Mouse (Mus musculus) limb, embryonic 13.5 days (tissue): ENCODE measurements around the gene Ctsll3. TPM values are rescaled to one million over a fixed set of nuclear protein-coding genes. Genes with fewer than 3 reads are reported as not detected.

Experiments
- ATAC-seq: fragments of 200-750 bp; cut with Nextera tagmentation; 2 replicates; pipeline ENCODE4 v1.8.0; 2017; ENCODE audit warnings: low read depth, moderate number of reproducible peaks, moderate TSS enrichment; ENCODE audit not compliant: low FRiP score
- H3K27ac ChIP-seq: fragments of 300-500 bp; sonication (generic); 2 replicates; pipeline ENCODE4 v1.5.1; 2015; ENCODE audit warnings: inconsistent platforms, mild to moderate bottlenecking, moderate library complexity
- H3K27me3 ChIP-seq: fragments of 300-500 bp; sonication (generic); 2 replicates; pipeline ENCODE4 v1.6.1; 2015; ENCODE audit warnings: mild to moderate bottlenecking, inconsistent platforms
- H3K36me3 ChIP-seq: fragments of 300-500 bp; sonication (generic); 2 replicates; pipeline ENCODE4 v1.6.1; 2015; ENCODE audit warnings: inconsistent platforms, mild to moderate bottlenecking, moderate library complexity
- H3K4me1 ChIP-seq: fragments of 300-500 bp; sonication (generic); 2 replicates; pipeline ENCODE4 v1.6.1; 2015; ENCODE audit warnings: inconsistent platforms
- H3K4me2 ChIP-seq: fragments of 300-500 bp; sonication (generic); replicated peaks from 2 replicates; pipeline ENCODE4 v1.6.1; 2015; ENCODE audit warnings: inconsistent platforms, mild to moderate bottlenecking, moderate library complexity
- H3K4me3 ChIP-seq: fragments of 300-500 bp; sonication (generic); 2 replicates; pipeline ENCODE4 v1.5.1; 2015; ENCODE audit warnings: moderate library complexity, mild to moderate bottlenecking, inconsistent platforms
- H3K9ac ChIP-seq: fragments of 300-500 bp; sonication (generic); 2 replicates; pipeline ENCODE4 v1.6.1; 2015; ENCODE audit warnings: mild to moderate bottlenecking, inconsistent platforms
- H3K9me3 ChIP-seq: fragments of 300-500 bp; sonication (generic); 2 replicates; pipeline ENCODE4 v1.6.1; 2016; ENCODE audit warnings: inconsistent platforms
- WGBS: fragments of 180-500 bp; shearing (Covaris S2); methylation state at CpG from one replicate; pipeline ENCODE4 v1.1.7; 2015; 5-methylcytosine and 5-hydroxymethylcytosine counted together
- polyA plus RNA-seq: library from polyadenylated mRNA; unstranded; fragments of >200 nt; fragmentation: Nextera tagmentation; extraction: Ambion mirVana; gene quantifications from 2 replicates; pipeline ENCODE4 v1.2.1, GENCODE M21; 2015

Ctsll3 gene
- not detected in 2 replicates for polyA plus RNA-seq

DNA sequence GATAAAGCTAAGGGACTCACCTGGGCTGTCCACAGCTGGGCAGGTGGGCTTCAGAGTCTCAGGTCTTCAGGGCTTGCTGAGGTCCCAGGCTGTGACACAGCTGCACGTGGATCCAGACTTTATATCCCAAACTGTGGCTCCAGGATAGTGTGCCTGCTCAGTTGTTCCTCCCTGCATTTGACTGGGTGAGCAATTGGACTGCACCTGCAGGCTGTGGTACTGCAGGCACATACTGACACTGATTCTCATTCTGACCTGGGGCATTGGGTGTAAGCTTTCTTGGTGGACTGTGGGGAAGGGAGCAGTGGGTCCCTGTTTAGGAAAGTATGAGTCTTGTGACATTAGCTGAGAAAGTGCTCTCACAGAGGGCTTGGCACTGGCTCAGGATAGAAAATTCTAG is at the start of gene Ctsll3:
Gene Ctsll3 (minus strand): TSS at position 101 of the 400 bp plus-strand sequence.
- Histone ChIP-seq H3K27ac (no peak within 1 kb of the TSS), H3K27me3 (no peaks in the 10 kb centered on the region), H3K4me3 (no peak within 1 kb of the TSS), H3K36me3 (no peaks in the 10 kb centered on the region), H3K4me1 (no peaks in the 10 kb centered on the region), H3K4me2 (no peak within 1 kb of the TSS), H3K9ac (no peak within 1 kb of the TSS), H3K9me3 (no peaks in the 10 kb centered on the region)
- WGBS, result 64% methylated on average over 1 of the region's 1 CpGs
- no peak for ATAC-seq

DNA sequence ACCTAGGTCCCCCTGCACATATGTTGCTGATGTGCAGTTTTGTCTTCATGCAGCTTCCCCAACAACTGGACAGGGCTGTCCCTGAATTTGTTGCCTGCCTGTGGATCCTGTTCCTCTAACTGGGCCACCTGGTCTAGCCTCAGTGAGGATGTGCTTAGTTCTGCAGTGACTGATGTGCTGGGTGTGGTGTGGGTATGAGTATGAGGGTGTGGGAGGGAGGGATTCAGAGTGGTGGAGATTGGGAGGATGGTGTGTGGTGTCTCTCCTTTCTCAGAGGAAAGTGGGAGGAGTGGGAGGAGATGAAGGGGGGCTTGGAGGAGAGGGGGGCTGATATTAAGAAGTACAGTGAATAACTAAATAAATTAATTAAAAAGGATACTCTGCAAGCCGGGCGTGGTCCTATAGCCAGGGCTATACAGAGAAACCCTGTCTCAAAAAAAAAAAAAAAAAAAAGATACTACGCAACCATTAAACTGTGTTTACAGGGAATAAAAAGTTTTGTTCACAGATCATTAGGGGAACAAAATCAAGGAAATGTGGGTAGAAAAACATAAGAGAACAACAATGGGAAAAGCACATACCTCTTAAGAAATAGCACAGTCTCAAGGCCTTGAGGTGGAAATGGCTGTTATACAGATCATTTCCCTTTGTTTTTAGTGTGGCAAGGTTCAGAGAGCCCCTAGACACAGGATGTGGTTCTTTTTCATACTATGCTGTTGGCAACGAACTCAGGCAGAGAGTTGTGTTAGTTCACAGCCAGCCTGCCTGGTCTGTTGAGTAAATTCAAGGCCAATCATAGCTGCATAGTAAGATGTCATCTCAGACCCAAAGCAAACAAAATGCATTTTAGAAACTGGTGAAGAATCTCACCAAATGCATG is 45.8 kb upstream of the Ctsll3 start:
- no peak overlapping the region for H3K4me3 ChIP-seq
- ATAC-seq, result no peak
- H3K27me3 ChIP-seq, result no peaks in the 10 kb centered on the region
- no peak overlapping the region for H3K9ac ChIP-seq
- no peaks in the 10 kb centered on the region for H3K9me3 ChIP-seq
- no peaks in the 10 kb centered on the region for H3K4me1 ChIP-seq
- H3K4me2 ChIP-seq, result no peak overlapping the region
- no peaks in the 10 kb centered on the region for H3K36me3 ChIP-seq
- H3K27ac ChIP-seq, result no peak overlapping the region
- WGBS, result 88% methylated on average over 4 of the region's 4 CpGs

DNA sequence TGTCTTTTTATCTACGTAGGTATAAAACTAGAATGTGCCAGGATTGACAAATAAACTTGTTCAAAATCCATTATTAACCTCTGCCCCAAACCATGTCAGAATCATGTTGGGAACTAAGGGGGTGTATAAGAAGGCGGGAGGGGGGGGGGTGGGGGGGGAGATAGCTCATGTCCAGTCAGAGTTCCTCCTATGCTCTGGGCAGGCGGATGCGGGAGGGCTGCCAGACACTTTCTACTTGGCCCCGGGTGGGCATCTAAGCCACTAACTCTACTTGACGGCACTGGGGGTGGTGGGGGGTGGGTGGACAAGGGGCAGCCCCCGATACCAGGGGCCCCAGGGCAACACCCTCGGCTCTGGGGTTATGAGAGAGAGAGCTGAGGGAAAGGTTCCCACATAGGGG is 40.5 kb upstream of the Ctsll3 start:
- WGBS, result 81% methylated on average over 8 of the region's 8 CpGs
- Histone ChIP-seq H3K4me2 (no peak overlapping the region), H3K4me3 (no peak overlapping the region), H3K9ac (no peak overlapping the region), H3K4me1 (no peaks in the 10 kb centered on the region), H3K9me3 (no peaks in the 10 kb centered on the region), H3K27ac (no peak overlapping the region), H3K36me3 (no peaks in the 10 kb centered on the region), H3K27me3 (no peaks in the 10 kb centered on the region)
- ATAC-seq, result no peak

GRCm38 (mm10) chr13:60842703-60843102 is 40.1 kb upstream of the Ctsll3 start:
- Histone ChIP-seq H3K27me3 (no peaks in the 10 kb centered on the region), H3K9ac (no peak overlapping the region), H3K27ac (no peak overlapping the region), H3K4me2 (no peak overlapping the region), H3K4me1 (no peaks in the 10 kb centered on the region), H3K36me3 (no peaks in the 10 kb centered on the region), H3K9me3 (no peaks in the 10 kb centered on the region), H3K4me3 (no peak overlapping the region)
- no peak for ATAC-seq
- WGBS, result 75% methylated on average over 6 of the region's 6 CpGs

DNA sequence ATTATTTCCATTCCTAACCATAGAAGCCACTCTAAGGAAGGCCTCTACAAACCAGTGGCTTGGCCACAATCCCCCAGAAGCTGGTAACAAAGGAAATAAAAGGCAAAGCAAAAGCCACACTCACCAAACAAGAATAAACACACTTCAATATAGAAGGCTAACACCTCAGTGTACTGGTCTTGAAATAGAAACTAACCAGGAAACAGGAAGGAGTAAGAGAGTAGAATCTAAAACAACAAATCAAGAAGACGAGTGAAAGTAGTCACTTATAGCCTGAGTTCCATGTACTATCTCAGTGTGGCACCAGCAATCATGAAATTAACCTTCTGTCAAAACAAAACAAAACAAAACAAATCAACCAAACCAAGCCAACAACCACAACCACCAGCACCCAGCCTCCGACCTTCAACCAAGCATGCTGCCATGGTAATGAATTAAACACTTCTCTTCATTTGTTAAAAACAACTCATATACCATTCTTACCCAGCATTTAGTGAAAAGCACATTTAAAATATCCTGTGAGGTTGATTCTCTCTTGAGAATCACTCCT is 36.8 kb upstream of the Ctsll3 start:
- H3K9me3 ChIP-seq, result no peaks in the 10 kb centered on the region
- H3K9ac ChIP-seq, result no peak overlapping the region
- no peak overlapping the region for H3K27ac ChIP-seq
- ATAC-seq, result no peak
- no peaks in the 10 kb centered on the region for H3K4me1 ChIP-seq
- no peaks in the 10 kb centered on the region for H3K36me3 ChIP-seq
- H3K4me3 ChIP-seq, result no peak overlapping the region
- H3K4me2 ChIP-seq, result no peak overlapping the region
- 66% methylated on average over 2 of the region's 2 CpGs for WGBS
- no peaks in the 10 kb centered on the region for H3K27me3 ChIP-seq

DNA sequence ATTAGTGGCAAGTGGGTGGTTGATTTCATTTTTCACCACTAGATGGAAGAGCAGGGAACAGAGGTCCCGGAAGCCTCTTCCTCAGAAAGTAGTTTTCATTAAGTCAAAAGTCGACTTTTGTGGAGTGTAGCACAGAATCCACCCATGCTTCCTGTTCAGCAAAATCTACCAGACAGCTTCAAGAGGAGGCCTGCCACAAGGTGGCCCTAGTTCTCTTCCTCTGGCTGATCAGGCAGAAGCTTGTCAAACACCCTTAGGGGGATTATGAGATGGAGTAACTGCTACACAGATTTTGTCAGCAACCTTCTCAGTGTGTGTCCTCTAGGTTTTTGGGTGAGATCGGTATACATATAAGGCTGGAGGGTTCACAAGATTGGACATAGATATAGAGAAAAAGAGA is 23.4 kb upstream of the Ctsll3 start:
- Histone ChIP-seq H3K27me3 (no peaks in the 10 kb centered on the region), H3K27ac (no peak overlapping the region), H3K4me1 (no peaks in the 10 kb centered on the region), H3K4me3 (no peak overlapping the region), H3K9me3 (no peaks in the 10 kb centered on the region), H3K4me2 (no peak overlapping the region), H3K36me3 (no peaks in the 10 kb centered on the region), H3K9ac (no peak overlapping the region)
- 53% methylated on average over 3 of the region's 3 CpGs for WGBS
- no peak for ATAC-seq

GRCm38 (mm10) chr13:60820486-60821175 is 18.0 kb upstream of the Ctsll3 start:
- no peak overlapping the region for H3K4me2 ChIP-seq
- H3K27ac ChIP-seq, result no peak overlapping the region
- ATAC-seq, result no peak
- no peaks in the 10 kb centered on the region for H3K36me3 ChIP-seq
- 71% methylated on average over 3 of the region's 3 CpGs for WGBS
- no peaks in the 10 kb centered on the region for H3K4me1 ChIP-seq
- H3K27me3 ChIP-seq, result no peaks in the 10 kb centered on the region
- H3K9ac ChIP-seq, result no peak overlapping the region
- H3K4me3 ChIP-seq, result no peak overlapping the region
- no peaks in the 10 kb centered on the region for H3K9me3 ChIP-seq

- H3K27ac ChIP-seq, result no peak overlapping the region
- H3K4me1 ChIP-seq, result no peaks in the 10 kb centered on the region
- H3K36me3 ChIP-seq, result no peaks in the 10 kb centered on the region
- WGBS, result 13% methylated on average over 7 of the region's 7 CpGs
- no peak overlapping the region for H3K4me3 ChIP-seq
- ATAC-seq, result no peak
- no peaks in the 10 kb centered on the region for H3K9me3 ChIP-seq
- H3K4me2 ChIP-seq, result no peak overlapping the region
- H3K9ac ChIP-seq, result no peak overlapping the region
- H3K27me3 ChIP-seq, result no peaks in the 10 kb centered on the region
Observed at GRCm38 (mm10) chr13:60819469-60819868, 16.8 kb upstream of the Ctsll3 start.

DNA sequence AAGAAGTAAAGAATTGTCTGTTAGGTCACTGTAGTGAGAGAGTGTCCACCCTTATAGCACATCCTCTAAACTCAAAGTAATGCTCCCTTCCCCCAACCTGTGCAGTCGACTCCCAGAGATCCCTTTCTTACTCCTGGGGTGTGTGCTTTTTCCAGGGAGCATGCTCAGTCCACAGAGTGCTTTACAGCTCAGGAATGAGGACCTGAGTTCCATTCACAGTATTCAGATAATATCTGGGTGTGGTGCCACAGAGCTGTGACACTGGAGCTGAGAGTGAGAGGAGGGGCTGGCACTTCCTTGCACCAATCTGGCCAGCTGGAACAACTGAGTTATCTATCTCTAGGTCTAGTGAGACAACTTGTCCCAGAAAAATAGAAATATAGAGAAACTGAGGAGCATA is 11.1 kb upstream of the Ctsll3 start:
- H3K4me3 ChIP-seq, result no peak overlapping the region
- H3K27ac ChIP-seq, result no peak overlapping the region
- ATAC-seq, result no peak
- H3K4me2 ChIP-seq, result no peak overlapping the region
- no peaks in the 10 kb centered on the region for H3K9me3 ChIP-seq
- H3K9ac ChIP-seq, result no peak overlapping the region
- H3K27me3 ChIP-seq, result no peaks in the 10 kb centered on the region
- H3K36me3 ChIP-seq, result no peaks in the 10 kb centered on the region
- 70% methylated on average over 1 of the region's 1 CpGs for WGBS
- no peaks in the 10 kb centered on the region for H3K4me1 ChIP-seq

- no peak overlapping the region for H3K4me3 ChIP-seq
- H3K4me1 ChIP-seq, result no peaks in the 10 kb centered on the region
- H3K9me3 ChIP-seq, result no peaks in the 10 kb centered on the region
- no peak overlapping the region for H3K9ac ChIP-seq
- H3K4me2 ChIP-seq, result no peak overlapping the region
- ATAC-seq, result no peak
- no peaks in the 10 kb centered on the region for H3K27me3 ChIP-seq
- WGBS, result 82% methylated on average over 6 of the region's 6 CpGs
- no peaks in the 10 kb centered on the region for H3K36me3 ChIP-seq
- no peak overlapping the region for H3K27ac ChIP-seq
Observed at GRCm38 (mm10) chr13:60812768-60813167, 10.1 kb upstream of the Ctsll3 start.

DNA sequence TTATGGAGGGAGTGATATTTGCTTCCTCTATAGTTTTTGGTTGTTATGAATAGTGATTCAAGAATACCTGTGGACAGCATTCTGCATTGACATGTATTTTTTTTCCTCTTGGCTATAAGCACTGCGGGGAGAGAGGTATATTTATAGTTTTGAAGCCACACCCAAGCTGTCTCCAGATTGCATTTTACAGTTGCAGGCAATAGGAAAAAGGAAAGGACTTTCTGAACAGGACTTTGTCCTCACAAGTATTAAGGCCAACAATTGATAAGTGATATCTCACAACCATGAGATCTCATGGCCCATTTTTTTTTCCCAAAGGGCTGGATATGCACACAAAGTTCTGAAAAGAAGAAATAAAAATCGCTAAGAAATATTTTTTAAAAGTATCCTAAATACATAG is 7.0 kb upstream of the Ctsll3 start:
- no peak for ATAC-seq
- Histone ChIP-seq H3K4me3 (no peak overlapping the region), H3K9me3 (no peaks in the 10 kb centered on the region), H3K27me3 (no peaks in the 10 kb centered on the region), H3K27ac (no peak overlapping the region), H3K9ac (no peak overlapping the region), H3K4me1 (no peaks in the 10 kb centered on the region), H3K4me2 (no peak overlapping the region), H3K36me3 (no peaks in the 10 kb centered on the region)
- 78% methylated on average over 2 of the region's 2 CpGs for WGBS

- Histone ChIP-seq H3K36me3 (no peaks in the 10 kb centered on the region), H3K4me1 (no peaks in the 10 kb centered on the region), H3K27me3 (no peaks in the 10 kb centered on the region), H3K4me3 (no peak overlapping the region), H3K4me2 (no peak overlapping the region), H3K9ac (no peak overlapping the region), H3K27ac (no peak overlapping the region), H3K9me3 (no peaks in the 10 kb centered on the region)
- WGBS, result 78% methylated on average over 1 of the region's 1 CpGs
- ATAC-seq, result no peak
Observed at GRCm38 (mm10) chr13:60789466-60789865, 13.2 kb downstream of the Ctsll3 start.
